Comparison of ENCODE assay signal across 8 mouse cellular contexts in the genomic region with DNA sequence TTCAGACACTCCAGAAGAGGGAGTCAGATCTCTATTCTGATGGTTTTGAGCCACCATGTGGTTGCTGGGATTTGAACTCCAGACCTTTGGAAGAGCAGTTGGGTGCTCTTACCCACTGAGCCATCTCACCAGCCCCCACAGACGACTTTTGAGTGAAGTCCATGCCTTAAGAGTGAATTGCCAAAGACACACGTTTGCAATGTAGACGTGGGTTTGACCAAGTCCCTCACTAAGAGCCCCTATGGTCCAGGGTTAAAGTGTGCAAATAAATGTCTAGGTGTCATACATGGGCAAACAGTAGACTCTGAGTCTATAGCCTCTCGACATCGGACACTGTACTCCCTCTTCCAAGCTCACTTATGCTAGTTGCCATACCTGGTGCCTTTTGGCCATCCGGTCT. TPM values are rescaled to one million over a fixed set of nuclear protein-coding genes. Genes with fewer than 3 reads are reported as not detected.
A peak's percentile ranks its signal among the peaks of the same experiment; 100 is the strongest.
DNase-seq lines count a peak whose midpoint lies in the region; ATAC-seq and TF ChIP-seq lines count a peak whose summit lies in the region.

No protein-coding gene starts in this region.

- H3K36me3 ChIP-seq in heart, embryonic 12.5 days = peaks cover 11% of the 10 kb centered on the region; the same call in 1 of the 2 replicates
- peaks cover 0 to 2% of the 10 kb centered on the region in 2 experiments; a peak in 1 of 4 replicates for H3K36me3 ChIP-seq in MEL (ENCODE audit: control insufficient read depth in 1 of 2, insufficient read depth in 2 of 2, low read length in 2 of 2)
- H3K36me3 ChIP-seq in heart, embryonic 16.5 days (ENCODE audit: control insufficient read depth, insufficient read depth) = no peaks in the 10 kb centered on the region; the same call in 1 of the 2 replicates
- H3K36me3 ChIP-seq in midbrain, embryonic 10.5 days = peaks cover 31% of the 10 kb centered on the region

- H3K4me2 ChIP-seq in heart, embryonic 12.5 days = peak overlapping the region; percentile 82
- peak overlapping the region; percentile 93 for H3K4me2 ChIP-seq in heart, embryonic 16.5 days (ENCODE audit: low read depth, low read length)

- H3K4me1 ChIP-seq in heart, embryonic 12.5 days (replicated peaks) = peaks cover 14% of the 10 kb centered on the region
- peaks cover 0 to 9% of the 10 kb centered on the region in 2 experiments; a peak in 2 of 4 replicates for H3K4me1 ChIP-seq in MEL (ENCODE audit: control insufficient read depth in 1 of 2, insufficient read depth in 2 of 2, low read length in 2 of 2)
- H3K4me1 ChIP-seq in heart, embryonic 16.5 days (ENCODE audit: control insufficient read depth, insufficient read depth, low read length) = peaks cover 13% of the 10 kb centered on the region
- peaks cover 25% of the 10 kb centered on the region for H3K4me1 ChIP-seq in midbrain, embryonic 10.5 days

- TF ChIP-seq EP300 in MEL (IDR thresholded peaks at IDR 0.05; ENCODE audit: low read depth in 1 of 2, low read length in 2 of 2) = no peak

- TF ChIP-seq POLR2A in MEL (IDR thresholded peaks at IDR 0.05; ENCODE audit: control insufficient read depth in 1 of 2, insufficient read depth in 1 of 2, low read depth in 1 of 2, low read length in 2 of 2, poor library complexity in 1 of 2) = no peak

- 85% methylated on average over 6 of the region's 6 CpGs for WGBS in heart, embryonic 12.5 days
- 80% methylated on average over 6 of the region's 6 CpGs for WGBS in heart, embryonic 16.5 days
- WGBS in midbrain, embryonic 10.5 days = 84% methylated on average over 6 of the region's 6 CpGs

- no peak for DNase-seq in heart, postnatal 4 days
- DNase-seq in MEL (ENCODE audit: low read depth, low spot score) = no peak
- no peak for DNase-seq in midbrain, embryonic 10.5 days (ENCODE audit: low spot score)
- no peak for DNase-seq in gastrocnemius, postnatal 4 days (ENCODE audit: low spot score in 2 of 2)
- DNase-seq in adrenal gland, adult 8-10 months = no peak

- H3K79me2 ChIP-seq in MEL (ENCODE audit: control insufficient read depth, insufficient read depth, low read length, poor library complexity) = peaks cover 50% of the 10 kb centered on the region

- no peak for ATAC-seq in heart, embryonic 12.5 days (ENCODE audit: insufficient number of reproducible peaks, low FRiP score)
- ATAC-seq in heart, embryonic 16.5 days (replicated peaks; ENCODE audit: extremely low read depth, insufficient read depth, low FRiP score) = no peak
- no peak for ATAC-seq in erythroid progenitor cell, adult 5-6 weeks (replicated peaks; ENCODE audit: low FRiP score, poor library complexity, severe bottlenecking)

- 0 out of 2 replicates have a peak, but pooled peaks cover 4% of the 10 kb centered on the region for H3K27me3 ChIP-seq in heart, embryonic 12.5 days (replicated peaks)
- peaks cover 0 to 3% of the 10 kb centered on the region in 2 experiments; a peak in 2 of 4 replicates for H3K27me3 ChIP-seq in MEL (ENCODE audit: control insufficient read depth in 1 of 2, insufficient read depth in 2 of 2, low read length in 2 of 2)
- no peaks in the 10 kb centered on the region for H3K27me3 ChIP-seq in heart, embryonic 16.5 days (ENCODE audit: control insufficient read depth, insufficient read depth, low read length)
- peaks cover 6% of the 10 kb centered on the region; the same call in 1 of the 2 replicates for H3K27me3 ChIP-seq in midbrain, embryonic 10.5 days (ENCODE audit: low read depth, poor library complexity, severe bottlenecking)

- TF ChIP-seq RAD21 in MEL (IDR thresholded peaks at IDR 0.05; ENCODE audit: low read depth, low read length) = no peak

- H3K9me3 ChIP-seq in heart, embryonic 12.5 days (replicated peaks) = no peaks in the 10 kb centered on the region
- H3K9me3 ChIP-seq in MEL (replicated peaks; ENCODE audit: insufficient read depth, low read length) = no peaks in the 10 kb centered on the region
- no peaks in the 10 kb centered on the region for H3K9me3 ChIP-seq in heart, embryonic 16.5 days (replicated peaks; ENCODE audit: control insufficient read depth, low read length)
- H3K9me3 ChIP-seq in midbrain, embryonic 10.5 days (replicated peaks) = no peaks in the 10 kb centered on the region

- peak overlapping the region; percentile 98 for H3K9ac ChIP-seq in heart, embryonic 12.5 days
- no peak overlapping the region; the same call in none of the 2 replicates for H3K9ac ChIP-seq in MEL (ENCODE audit: control insufficient read depth, low read depth, low read length, poor library complexity, severe bottlenecking)
- peak overlapping the region; percentile 99; the same call in 1 of the 2 replicates for H3K9ac ChIP-seq in heart, embryonic 16.5 days (ENCODE audit: low read length)

- no peak for TF ChIP-seq CTCF in MEL (IDR thresholded peaks at IDR 0.05 in 2 of 3, conservative IDR thresholded peaks at IDR 0.05 in 1 of 3; ENCODE audit: control insufficient read depth in 1 of 3, insufficient read depth in 1 of 3, low read depth in 2 of 3, low read length in 3 of 3, poor library complexity in 1 of 3, severe bottlenecking in 1 of 3)

- H3K4me3 ChIP-seq in heart, embryonic 12.5 days = peak overlapping the region; percentile 71
- H3K4me3 ChIP-seq in MEL (ENCODE audit: control insufficient read depth in 1 of 2, insufficient read depth in 1 of 2, low read depth in 2 of 2, low read length in 2 of 2) = peak overlapping the region; percentile 85 to 99; a peak in 2 of 4 replicates
- H3K4me3 ChIP-seq in heart, embryonic 16.5 days (ENCODE audit: low read length) = peak overlapping the region; percentile 83
- peak overlapping the region; percentile 88 for H3K4me3 ChIP-seq in midbrain, embryonic 10.5 days

- H3K27ac ChIP-seq in heart, embryonic 12.5 days (ENCODE audit: poor library complexity, severe bottlenecking) = no peak overlapping the region
- H3K27ac ChIP-seq in MEL (ENCODE audit: control insufficient read depth, low read depth, low read length) = no peak overlapping the region
- H3K27ac ChIP-seq in heart, embryonic 16.5 days (ENCODE audit: low read length) = no peak overlapping the region
- H3K27ac ChIP-seq in midbrain, embryonic 10.5 days (replicated peaks) = no peak overlapping the region

TF ChIP-seq in MEL, 35 proteins besides CTCF, POLR2A, EP300 and RAD21:
- no peak for TF ChIP-seq MYB (IDR thresholded peaks at IDR 0.05; ENCODE audit: low read depth, low read length)
- no peak for TF ChIP-seq GATA1 (IDR thresholded peaks at IDR 0.05; ENCODE audit: low read depth, low read length)
- no peak for TF ChIP-seq RCOR1 (IDR thresholded peaks at IDR 0.05; ENCODE audit: low read depth, low read length)
- no peak for TF ChIP-seq E2F4 (IDR thresholded peaks at IDR 0.05; ENCODE audit: borderline replicate concordance, low read depth, low read length)
- no peak for TF ChIP-seq CHD1 (IDR thresholded peaks at IDR 0.05; ENCODE audit: low read depth, low read length)
- no peak for TF ChIP-seq ZMIZ1 (IDR thresholded peaks at IDR 0.05; ENCODE audit: low read depth, low read length)
- TF ChIP-seq UBTF (IDR thresholded peaks at IDR 0.05; ENCODE audit: borderline replicate concordance, insufficient read depth, low read depth, low read length) = no peak
- no peak for TF ChIP-seq MXI1 (IDR thresholded peaks at IDR 0.05; ENCODE audit: low read depth, low read length)
- no peak for TF ChIP-seq POLR2AphosphoS5 (IDR thresholded peaks at IDR 0.05; ENCODE audit: borderline replicate concordance, low read depth, low read length)
- TF ChIP-seq SIN3A (IDR thresholded peaks at IDR 0.05; ENCODE audit: low read length) = no peak
- no peak for TF ChIP-seq POLR2AphosphoS2 (IDR thresholded peaks at IDR 0.05; ENCODE audit: low read length)
- no peak for TF ChIP-seq SMC3 (IDR thresholded peaks at IDR 0.05; ENCODE audit: low read depth, low read length)
- no peak for TF ChIP-seq MEF2A (IDR thresholded peaks at IDR 0.05; ENCODE audit: extremely low read depth, insufficient replicate concordance, low read depth, low read length, poor library complexity, severe bottlenecking)
- no peak for TF ChIP-seq ZNF384 (IDR thresholded peaks at IDR 0.05; ENCODE audit: low read depth, low read length)
- TF ChIP-seq KAT2A (conservative IDR thresholded peaks at IDR 0.05; ENCODE audit: low read depth, low read length) = no peak
- no peak for TF ChIP-seq MAX (IDR thresholded peaks at IDR 0.05; ENCODE audit: low read length)
- no peak for TF ChIP-seq ZKSCAN1 (IDR thresholded peaks at IDR 0.05; ENCODE audit: low read depth, low read length)
- TF ChIP-seq TAL1 (IDR thresholded peaks at IDR 0.05; ENCODE audit: low read length) = no peak

RNA-seq across cellular contexts. Expression of gene Kmt5b, which starts 2.3 kb away (rescaled TPM):
- 29.3 and 32.9 TPM in 2 replicates for polyA plus RNA-seq in heart, embryonic 12.5 days (2016; fragmentation: Nextera tagmentation; extraction: Ambion mirVana)
- 10 to 100 TPM; 36.7 to 37.7 TPM for total RNA-seq in heart, postnatal 4 days (2021)
- 14.9 and 16.1 TPM in 2 replicates for total RNA-seq in MEL (2012; rRNA removed)
- 10 to 100 TPM in 1 of 2 experiments, not detected in 1; 23.9 TPM for polyA plus RNA-seq in MEL (2012; ENCODE audit: insufficient read depth in 1 of 2, insufficient read length in 2 of 2, low read depth in 1 of 2, low replicate concordance in 2 of 2, missing spikeins in 1 of 2)
- polyA plus RNA-seq in heart, embryonic 16.5 days (2015; fragmentation: Nextera tagmentation; extraction: Ambion mirVana) = 18.9 and 20.4 TPM in 2 replicates
- polyA plus RNA-seq in midbrain, embryonic 10.5 days (2016; fragmentation: Nextera tagmentation; extraction: Ambion mirVana) = 29.7 and 38.3 TPM in 2 replicates
- total RNA-seq in gastrocnemius, postnatal 4 days (2021) = 10 to 100 TPM; 34.5 to 37.1 TPM
- 10 to 100 TPM; 46.7 to 80.0 (median 62.7) TPM for total RNA-seq in adrenal gland, adult 8-10 months (2022)
- 15.1 and 19.1 TPM in 2 replicates for total RNA-seq in erythroid progenitor cell, adult 5-6 weeks (2015; ENCODE audit: low replicate concordance)
- 22.0 and 35.7 TPM in 2 replicates for total RNA-seq in erythroid progenitor cell, adult 5-6 weeks (2017; ENCODE audit: low replicate concordance)
